Mouse (Mus musculus) forebrain, postnatal 0 days (tissue): Measurements from ENCODE around the gene Rubcnl. TPM values are rescaled to one million over a fixed set of nuclear protein-coding genes. Genes with fewer than 3 reads are reported as not detected.

Experiments used
- ATAC-seq: fragments of 200-750 bp; cut with Nextera tagmentation; 2 replicates; pipeline ENCODE4 v1.8.0; 2017; ENCODE audit warnings: mild to moderate bottlenecking, moderate library complexity
- DNase-seq: peaks from one replicate; pipeline ENCODE4 v3.0.0-alpha.2; 2015
- H3K27ac ChIP-seq: fragments of 300-500 bp; sonication (generic); 2 replicates; pipeline ENCODE4 v1.5.1; 2014; ENCODE audit warnings: low read depth, mild to moderate bottlenecking, antibody characterized with exemption, low read length, moderate library complexity, mixed read lengths
- H3K27me3 ChIP-seq: fragments of 300-500 bp; sonication (generic); 2 replicates; pipeline ENCODE4 v1.6.1; 2014; ENCODE audit warnings: mild to moderate bottlenecking, low read length, mixed read lengths; ENCODE audit not compliant: insufficient read depth
- H3K36me3 ChIP-seq: fragments of 300-500 bp; sonication (generic); 2 replicates; pipeline ENCODE4 v1.6.1; 2014; ENCODE audit warnings: mild to moderate bottlenecking, moderate library complexity; ENCODE audit not compliant: insufficient read depth
- H3K4me1 ChIP-seq: fragments of 300-500 bp; sonication (generic); 2 replicates; pipeline ENCODE4 v1.6.1; 2014; ENCODE audit warnings: antibody characterized with exemption; ENCODE audit not compliant: insufficient read depth
- H3K4me2 ChIP-seq: fragments of 300-500 bp; sonication (generic); 2 replicates; pipeline ENCODE4 v1.6.1; 2014; ENCODE audit warnings: low read depth, mild to moderate bottlenecking, moderate library complexity
- H3K4me3 ChIP-seq: fragments of 300-500 bp; sonication (generic); 2 replicates; pipeline ENCODE4 v1.5.1; 2014; ENCODE audit warnings: low read depth, low read length, mixed read lengths
- H3K9ac ChIP-seq: fragments of 300-500 bp; sonication (generic); 2 replicates; pipeline ENCODE4 v1.6.1; 2014; ENCODE audit warnings: mild to moderate bottlenecking
- H3K9me3 ChIP-seq: fragments of 300-500 bp; sonication (generic); 2 replicates; pipeline ENCODE4 v1.6.1; 2016; ENCODE audit warnings: low read length
- CTCF ChIP-seq: sonication (generic); IDR thresholded peaks from 2 replicates; pipeline ENCODE4 v1.5.1; 2016; ENCODE audit warnings: antibody characterized with exemption, control low read depth, low read depth
- WGBS: fragments of 180-500 bp; shearing (Covaris S2); extraction: QIAGEN DNeasy Blood & Tissue Kit; methylation state at CpG from one replicate; pipeline ENCODE4 v1.1.7; 2014; 5-methylcytosine and 5-hydroxymethylcytosine counted together
- polyA plus RNA-seq: library from polyadenylated mRNA; unstranded; fragments of >200 nt; fragmentation: Nextera tagmentation; extraction: Ambion mirVana; gene quantifications from 2 replicates; pipeline ENCODE4 v1.2.1, GENCODE M21; 2015
- total RNA-seq: library from RNA; depleted of rRNA; stranded (reverse); fragments of >200 nt; gene quantifications from 2 replicates; pipeline ENCODE4 v1.2.3, GENCODE M21; 2014

Rubcnl gene
- total and polyA plus RNA-seq, 2 experiments from 2014 or later = 0.05 to 0.17 TPM

DNA sequence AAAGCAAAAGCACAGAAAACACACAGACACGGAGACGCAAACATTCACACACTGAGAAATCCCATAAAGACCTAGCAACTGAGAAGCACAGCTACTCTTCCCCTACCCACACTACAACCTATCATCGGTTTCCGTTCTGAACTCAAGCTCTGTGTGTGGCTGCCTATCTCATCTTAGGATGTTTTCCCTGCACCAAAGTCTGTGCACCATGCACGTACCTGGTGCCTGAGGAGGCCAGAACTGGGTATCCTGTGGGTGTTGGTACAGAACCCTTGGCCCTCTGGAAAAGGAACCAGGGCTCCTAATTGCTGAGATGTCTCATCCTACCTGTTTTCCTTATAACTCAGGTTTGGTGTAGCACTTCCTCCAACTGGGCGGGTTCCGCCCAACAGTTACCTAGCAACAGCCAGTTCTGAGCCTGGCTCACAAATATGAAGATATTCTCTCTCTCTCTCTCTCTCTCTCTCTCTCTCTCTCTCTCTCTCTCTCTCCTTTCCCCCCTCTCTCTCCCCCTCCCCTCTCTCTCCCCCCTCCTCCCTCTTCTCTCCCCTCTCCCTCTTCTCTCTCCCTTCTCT lies 30.9 kb upstream of the Rubcnl start:
- H3K27me3 ChIP-seq = no peaks in the 10 kb centered on the region
- no peak overlapping the region for H3K27ac ChIP-seq
- H3K9ac ChIP-seq = no peak overlapping the region
- H3K36me3 ChIP-seq = no peaks in the 10 kb centered on the region
- H3K9me3 ChIP-seq = no peaks in the 10 kb centered on the region
- ATAC-seq = no peak; the same call in 1 of the 2 replicates
- no peak overlapping the region for H3K4me3 ChIP-seq
- no peak for TF ChIP-seq CTCF
- H3K4me2 ChIP-seq = no peak overlapping the region
- H3K4me1 ChIP-seq = no peaks in the 10 kb centered on the region
- DNase-seq = peak; percentile 39
- WGBS = 76% methylated on average over 7 of the region's 7 CpGs

DNA sequence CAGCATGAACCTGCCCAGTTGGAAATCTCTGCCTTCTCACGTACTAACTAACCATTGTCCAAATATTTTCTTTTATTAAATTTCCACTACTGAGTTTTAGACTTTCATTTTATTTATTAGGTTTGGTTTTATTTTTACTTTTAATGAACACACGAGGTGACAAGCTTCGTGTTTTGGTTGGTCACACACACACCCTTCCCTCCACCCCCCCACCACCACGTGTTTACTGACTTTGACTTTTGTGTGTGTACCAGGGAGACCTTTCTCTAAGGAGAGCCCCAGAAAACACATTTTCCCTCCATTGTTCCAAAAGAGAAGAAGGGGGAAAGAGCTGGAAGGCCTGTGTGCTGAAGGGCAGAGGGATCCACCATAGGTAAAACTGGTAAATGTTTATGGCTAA lies 30.2 kb upstream of the Rubcnl start:
- H3K36me3 ChIP-seq = no peaks in the 10 kb centered on the region
- H3K4me3 ChIP-seq = no peak overlapping the region
- H3K27me3 ChIP-seq = no peaks in the 10 kb centered on the region
- H3K9ac ChIP-seq = no peak overlapping the region
- ATAC-seq = no peak
- H3K4me1 ChIP-seq = no peaks in the 10 kb centered on the region
- no peak for DNase-seq
- H3K27ac ChIP-seq = no peak overlapping the region
- TF ChIP-seq CTCF = no peak
- no peaks in the 10 kb centered on the region for H3K9me3 ChIP-seq
- H3K4me2 ChIP-seq = no peak overlapping the region
- 62% methylated on average over 4 of the region's 4 CpGs for WGBS

DNA sequence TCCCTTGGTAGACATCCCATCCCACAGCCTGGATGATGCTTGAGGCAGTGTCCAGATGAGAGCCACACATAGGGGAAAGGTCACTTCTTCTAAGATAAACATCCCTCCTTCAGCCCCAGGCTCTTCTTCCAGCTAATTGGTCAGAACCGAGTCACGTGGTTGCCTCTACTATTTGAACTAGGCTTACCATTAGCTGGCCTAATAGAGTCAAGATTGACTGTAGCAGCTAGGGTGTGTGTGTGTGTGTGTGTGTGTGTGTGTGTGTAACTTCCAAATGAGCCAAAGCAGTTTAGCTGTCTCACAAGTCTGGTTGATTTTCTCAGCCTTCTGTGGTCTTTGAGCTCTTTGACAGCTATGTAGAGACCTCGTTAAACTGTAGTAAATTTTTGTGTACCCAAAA lies 29.3 kb upstream of the Rubcnl start:
- DNase-seq (no peak), ATAC-seq (no peak)
- H3K27ac ChIP-seq = no peak overlapping the region
- no peaks in the 10 kb centered on the region for H3K4me1 ChIP-seq
- H3K9me3 ChIP-seq = no peaks in the 10 kb centered on the region
- no peak for TF ChIP-seq CTCF
- no peaks in the 10 kb centered on the region for H3K36me3 ChIP-seq
- H3K27me3 ChIP-seq = no peaks in the 10 kb centered on the region
- H3K4me2 ChIP-seq = no peak overlapping the region
- WGBS = 66% methylated on average over 3 of the region's 3 CpGs
- no peak overlapping the region for H3K9ac ChIP-seq
- no peak overlapping the region for H3K4me3 ChIP-seq

DNA sequence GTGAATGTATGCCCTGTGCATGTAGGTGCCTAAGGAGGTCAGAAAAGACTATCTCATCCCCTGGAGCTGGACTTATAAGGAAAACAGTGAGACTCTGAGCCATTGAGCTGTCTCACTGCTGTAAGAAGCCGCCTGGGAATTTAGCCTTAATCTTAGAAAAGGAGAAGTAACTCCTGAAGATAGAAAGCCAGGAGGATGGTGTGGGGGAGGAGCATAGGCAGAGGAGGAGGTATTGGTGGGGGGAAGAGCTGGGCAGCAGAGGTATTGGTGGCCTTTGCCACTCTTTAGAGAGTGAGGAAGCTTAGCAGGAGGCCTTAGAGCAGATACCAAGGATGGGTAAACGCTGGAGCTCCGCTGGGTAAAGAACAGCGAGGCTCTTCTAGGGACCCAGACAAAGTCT lies 26.5 kb upstream of the Rubcnl start:
- Histone ChIP-seq H3K4me3 (no peak overlapping the region), H3K9ac (no peak overlapping the region), H3K9me3 (no peaks in the 10 kb centered on the region), H3K4me1 (no peaks in the 10 kb centered on the region), H3K36me3 (no peaks in the 10 kb centered on the region), H3K27ac (no peak overlapping the region), H3K27me3 (no peaks in the 10 kb centered on the region), H3K4me2 (no peak overlapping the region)
- TF ChIP-seq CTCF = no peak
- WGBS = 44% methylated on average over 4 of the region's 4 CpGs
- ATAC-seq (no peak), DNase-seq (no peak)

DNA sequence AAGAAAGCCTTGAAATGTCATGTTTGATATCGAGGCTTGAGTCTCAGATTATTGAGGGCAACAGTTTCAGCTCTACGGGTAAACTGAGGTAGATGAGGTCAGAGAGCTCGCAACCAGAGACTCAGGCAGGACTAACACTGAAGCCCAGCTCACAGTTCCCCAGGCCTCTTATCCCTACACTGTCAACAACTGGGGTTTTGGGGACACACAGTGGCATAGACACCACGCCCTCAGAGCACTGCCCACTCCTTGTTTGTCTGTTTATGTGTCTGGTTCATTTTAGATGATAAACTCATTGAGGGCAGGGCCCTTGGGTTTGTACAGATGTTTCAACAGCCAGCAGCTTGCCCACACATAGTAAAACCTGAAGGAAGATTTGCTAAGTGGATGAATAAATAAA lies 25.9 kb upstream of the Rubcnl start:
- TF ChIP-seq CTCF = no peak
- no peak overlapping the region for H3K27ac ChIP-seq
- no peaks in the 10 kb centered on the region for H3K27me3 ChIP-seq
- H3K4me1 ChIP-seq = no peaks in the 10 kb centered on the region
- 90% methylated on average over 4 of the region's 4 CpGs for WGBS
- H3K4me2 ChIP-seq = no peak overlapping the region
- DNase-seq (no peak), ATAC-seq (no peak)
- no peak overlapping the region for H3K9ac ChIP-seq
- H3K9me3 ChIP-seq = no peaks in the 10 kb centered on the region
- H3K4me3 ChIP-seq = no peak overlapping the region
- H3K36me3 ChIP-seq = no peaks in the 10 kb centered on the region

DNA sequence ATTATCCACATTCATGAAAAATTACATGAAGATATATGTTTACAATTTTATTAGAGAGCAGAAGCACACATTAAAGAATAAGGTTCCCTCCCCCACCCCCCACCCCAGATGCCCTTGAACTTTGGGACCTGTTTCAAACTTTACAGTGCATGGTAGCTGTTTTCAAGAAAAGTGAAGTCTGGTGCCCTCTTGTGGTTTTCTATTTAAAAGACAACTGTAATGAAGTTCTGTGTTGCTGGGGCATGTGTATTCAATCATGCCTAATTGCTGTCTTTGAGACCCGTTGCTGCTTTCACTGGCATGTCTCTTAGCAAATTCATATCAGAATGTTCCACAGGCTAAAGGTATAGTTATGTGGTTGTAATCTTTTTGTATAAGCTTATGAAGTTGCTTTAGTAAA lies 25.3 kb upstream of the Rubcnl start:
- no peak overlapping the region for H3K4me3 ChIP-seq
- H3K9me3 ChIP-seq = no peaks in the 10 kb centered on the region
- 0% methylated on average over 1 of the region's 1 CpGs for WGBS
- H3K27ac ChIP-seq = no peak overlapping the region
- H3K27me3 ChIP-seq = no peaks in the 10 kb centered on the region
- peak; percentile 60; the same call in 1 of the 2 replicates for ATAC-seq
- no peaks in the 10 kb centered on the region for H3K4me1 ChIP-seq
- no peak overlapping the region for H3K4me2 ChIP-seq
- H3K9ac ChIP-seq = no peak overlapping the region
- no peaks in the 10 kb centered on the region for H3K36me3 ChIP-seq
- peak; percentile 75 for TF ChIP-seq CTCF
- peak; percentile 77 for DNase-seq

DNA sequence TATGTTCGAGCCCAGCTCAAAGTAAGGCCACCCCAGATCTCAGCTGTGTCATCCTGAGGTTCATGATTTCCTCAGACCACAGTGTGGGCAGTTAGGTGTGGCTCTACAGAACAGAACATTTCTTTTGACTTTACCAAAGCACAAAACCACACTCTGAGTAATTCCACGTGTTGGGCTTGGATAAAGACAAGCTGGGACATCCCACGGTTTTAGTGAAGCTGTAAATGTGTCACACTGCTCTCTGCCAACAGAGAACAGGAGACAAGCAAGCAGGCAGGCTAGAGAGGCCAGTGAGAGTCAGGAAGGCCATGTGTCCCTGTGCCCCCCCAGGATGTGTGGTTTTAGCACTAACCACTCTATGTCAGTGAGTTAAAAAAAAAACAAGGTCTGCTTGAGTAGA lies 19.3 kb upstream of the Rubcnl start:
- WGBS = 81% methylated on average over 3 of the region's 3 CpGs

More for the DNA sequence above, 19.3 kb upstream of the Rubcnl start:
- Histone ChIP-seq H3K4me3 (no peak overlapping the region), H3K27ac (no peak overlapping the region), H3K36me3 (no peaks in the 10 kb centered on the region), H3K4me2 (no peak overlapping the region), H3K27me3 (no peaks in the 10 kb centered on the region), H3K9ac (no peak overlapping the region), H3K4me1 (no peaks in the 10 kb centered on the region), H3K9me3 (no peaks in the 10 kb centered on the region)
- ATAC-seq = no peak
- no peak for TF ChIP-seq CTCF
- DNase-seq = no peak
